Mouse (Mus musculus) CD4-positive helper T cell, adult 2 months (primary cell): ENCODE results near the gene Ndufs7.
"Not testable (repeated sequence)": the region's sequence is repeated elsewhere in the genome, so short reads cannot be mapped to it uniquely, and the experiment has no call there.

Experiments
- DNase-seq: peaks from one replicate; pipeline ENCODE4 v3.0.0-alpha.2; 2012; ENCODE audit warnings: low read depth, missing footprints, low spot score

Gene Ndufs7

GRCm38 (mm10) chr10:80242088-80242487 is 6.8 kb upstream of the Ndufs7 start:
- no peak for DNase-seq

- no peak for DNase-seq
Observed at GRCm38 (mm10) chr10:80242607-80243006, 6.3 kb upstream of the Ndufs7 start.

- DNase-seq = peak; percentile 73
Observed at GRCm38 (mm10) chr10:80244791-80245399, 4.0 kb upstream of the Ndufs7 start.

- DNase-seq = peak; percentile 77
Observed at GRCm38 (mm10) chr10:80245600-80245999, 3.3 kb upstream of the Ndufs7 start.

GRCm38 (mm10) chr10:80247849-80248248 is 1.1 kb upstream of the Ndufs7 start:
- no peak for DNase-seq

- not testable (repeated sequence) for DNase-seq
Observed at GRCm38 (mm10) chr10:80248437-80248836, 484 bp upstream of the Ndufs7 start.

GRCm38 (mm10) chr10:80250059-80250458 is 1.1 kb downstream of the Ndufs7 start:
- DNase-seq = no peak

- no peak for DNase-seq
Observed at GRCm38 (mm10) chr10:80250573-80250972, 1.7 kb downstream of the Ndufs7 start.

- DNase-seq = no peak
Observed at GRCm38 (mm10) chr10:80252011-80252410, 3.1 kb downstream of the Ndufs7 start.

GRCm38 (mm10) chr10:80252493-80253274 is 3.8 kb downstream of the Ndufs7 start:
- no peak for DNase-seq

GRCm38 (mm10) chr10:80253551-80253950 is 4.6 kb downstream of the Ndufs7 start:
- DNase-seq = no peak

- no peak for DNase-seq
Observed at GRCm38 (mm10) chr10:80254331-80255297, 5.7 kb downstream of the Ndufs7 start.

GRCm38 (mm10) chr10:80255881-80256535 is 7.1 kb downstream of the Ndufs7 start:
- no peak for DNase-seq

GRCm38 (mm10) chr10:80257936-80258335 is 9.0 kb downstream of the Ndufs7 start:
- DNase-seq = no peak

- DNase-seq = no peak
Observed at GRCm38 (mm10) chr10:80258752-80259462, 10.0 kb downstream of the Ndufs7 start.

- no peak for DNase-seq
Observed at GRCm38 (mm10) chr10:80259463-80259805, 10.5 kb downstream of the Ndufs7 start.

GRCm38 (mm10) chr10:80259861-80260641 is 11.1 kb downstream of the Ndufs7 start:
- DNase-seq = no peak

- DNase-seq = peak; percentile 94
Observed at GRCm38 (mm10) chr10:80260642-80261584, 12.0 kb downstream of the Ndufs7 start, which contains the start of the genes Gamt and Dazap1. Gene Gamt (minus strand): TSS chr10:80261012. Gene Dazap1 (plus strand): TSS chr10:80261486.

- peak; percentile 83 for DNase-seq
Observed at GRCm38 (mm10) chr10:80261585-80261968, 12.7 kb downstream of the Ndufs7 start.
